Mouse (Mus musculus) ES-Bruce4 (cell line): Measurements from ENCODE around the gene Cdrt4.

Experiments
- CTCF ChIP-seq: IDR thresholded peaks from one replicate; pipeline ENCODE4 v1.8.1; 2011; ENCODE audit warnings: low read depth, low read length
- EP300 ChIP-seq: IDR thresholded peaks from 2 replicates; pipeline ENCODE4 v1.6.1; 2011; ENCODE audit warnings: low read depth, low read length; ENCODE audit not compliant: insufficient read depth
- POLR2A ChIP-seq: IDR thresholded peaks from one replicate; pipeline ENCODE4 v1.8.1; 2011; ENCODE audit warnings: low read length; ENCODE audit not compliant: insufficient read depth

- TF ChIP-seq CTCF (peak; percentile 22), EP300 (no peak), POLR2A (no peak)
These were observed 49.2 kb upstream of the Cdrt4 start for GRCm38 (mm10) chr11:62901699-62902323.
